Mouse (Mus musculus) intestine, embryonic 15.5 days (tissue): ENCODE results near the gene Irgm2. TPM values are rescaled to one million over a fixed set of nuclear protein-coding genes. Genes with fewer than 3 reads are reported as not detected.
"Not testable (repeated sequence)": the region's sequence is repeated elsewhere in the genome, so short reads cannot be mapped to it uniquely, and the experiment has no call there.

Experiments
- ATAC-seq: fragments of 200-750 bp; cut with Nextera tagmentation; 2 replicates; pipeline ENCODE4 v1.8.0; 2017; ENCODE audit warnings: moderate TSS enrichment, moderate library complexity
- H3K27ac ChIP-seq: fragments of 300-500 bp; sonication (generic); 2 replicates; pipeline ENCODE4 v1.5.1; 2015; ENCODE audit warnings: mild to moderate bottlenecking, inconsistent platforms
- H3K27me3 ChIP-seq: fragments of 300-500 bp; sonication (generic); replicated peaks from 2 replicates; pipeline ENCODE4 v1.6.1; 2015; ENCODE audit warnings: inconsistent platforms
- H3K36me3 ChIP-seq: fragments of 300-500 bp; sonication (generic); 2 replicates; pipeline ENCODE4 v1.6.1; 2015; ENCODE audit warnings: inconsistent platforms
- H3K4me1 ChIP-seq: fragments of 300-500 bp; sonication (generic); replicated peaks from 2 replicates; pipeline ENCODE4 v1.6.1; 2015; ENCODE audit warnings: inconsistent platforms
- H3K4me2 ChIP-seq: fragments of 300-500 bp; sonication (generic); replicated peaks from 2 replicates; pipeline ENCODE4 v1.6.1; 2015; ENCODE audit warnings: mild to moderate bottlenecking, inconsistent platforms
- H3K4me3 ChIP-seq: fragments of 300-500 bp; sonication (generic); replicated peaks from 2 replicates; pipeline ENCODE4 v1.5.1; 2015; ENCODE audit warnings: inconsistent platforms
- H3K9ac ChIP-seq: fragments of 300-500 bp; sonication (generic); 2 replicates; pipeline ENCODE4 v1.6.1; 2015; ENCODE audit warnings: inconsistent platforms
- H3K9me3 ChIP-seq: fragments of 300-500 bp; sonication (generic); 2 replicates; pipeline ENCODE4 v1.6.1; 2016; ENCODE audit warnings: inconsistent platforms
- WGBS: fragments of 180-500 bp; shearing (Covaris S2); methylation state at CpG from one replicate; pipeline ENCODE4 v1.1.7; 2015; 5-methylcytosine and 5-hydroxymethylcytosine counted together
- polyA plus RNA-seq: library from polyadenylated mRNA; unstranded; fragments of >200 nt; fragmentation: Nextera tagmentation; extraction: Ambion mirVana; gene quantifications from 2 replicates; pipeline ENCODE4 v1.2.1, GENCODE M21; 2015

Irgm2 gene
- polyA plus RNA-seq: 3.8 TPM in 2 replicates

DNA sequence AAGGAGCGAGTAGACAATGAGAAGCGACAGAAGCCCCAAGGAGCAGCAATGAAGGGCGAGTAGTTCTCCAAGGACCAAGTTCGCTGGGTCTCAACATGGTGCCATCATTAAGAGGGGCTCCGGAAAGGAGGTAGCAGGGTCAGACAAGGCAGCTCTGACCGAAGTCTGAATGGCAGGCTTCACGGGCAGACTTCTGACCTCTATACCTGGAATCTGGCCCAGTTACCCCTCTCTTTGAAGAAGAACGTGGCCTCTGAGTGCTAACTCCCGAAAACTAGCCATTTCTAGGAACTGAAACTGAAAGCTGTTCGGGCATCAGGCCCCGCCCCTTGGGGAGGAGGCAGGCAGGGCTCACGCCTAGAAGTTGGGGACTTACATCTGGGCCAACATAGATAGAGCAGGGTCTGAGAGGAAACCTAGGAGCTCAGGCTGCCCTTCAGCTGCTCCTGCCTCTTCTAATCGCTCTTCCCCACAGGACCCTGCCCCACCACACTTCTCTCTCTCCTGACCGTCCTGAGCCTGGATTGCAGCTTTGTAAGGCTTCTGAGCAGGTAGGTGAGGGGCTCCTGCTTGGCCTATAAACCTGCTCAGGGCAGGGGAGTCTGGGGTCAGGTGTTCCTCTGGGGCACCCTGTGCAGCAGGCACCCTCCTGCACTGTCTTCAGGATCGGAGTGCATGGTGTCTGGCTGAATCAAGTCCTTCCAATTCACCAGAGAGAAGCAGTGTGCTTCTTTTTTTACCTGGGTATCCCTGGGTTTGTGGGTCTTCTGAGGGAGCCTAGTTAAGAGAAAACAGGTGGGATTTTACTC, at the start of gene Irgm2, which contains the start of gene Igtp:
Gene Irgm2 (plus strand): TSS at position 390 of the 809 bp plus-strand sequence.
Gene Igtp (plus strand): TSS at position 328 of the 809 bp plus-strand sequence.
- peak within 1 kb of the TSS; percentile 73 for H3K27ac ChIP-seq
- 5% methylated on average over 14 of the region's 15 CpGs for WGBS
- not testable (repeated sequence) for H3K27me3 ChIP-seq

DNA sequence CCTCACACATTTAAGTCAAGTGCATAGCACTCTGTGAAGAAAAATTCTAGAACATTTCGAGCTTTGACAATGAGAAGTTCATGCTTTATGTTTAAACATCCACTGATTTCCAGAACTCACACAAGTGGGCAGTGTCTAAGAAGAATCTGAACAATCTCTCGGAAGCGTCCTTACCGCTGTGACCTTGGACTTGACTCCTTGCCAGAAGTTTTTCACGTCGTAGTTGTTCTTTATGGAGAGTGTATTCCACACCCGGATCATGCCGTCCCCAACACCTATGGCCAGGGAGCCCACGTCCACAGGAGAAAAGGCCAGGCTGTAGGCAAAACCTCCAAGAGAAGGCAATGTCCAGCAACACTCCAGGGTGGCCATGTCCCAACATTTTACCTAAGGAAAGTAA, 44.0 kb upstream of the Irgm2 start:
- no peak overlapping the region for H3K4me2 ChIP-seq
- H3K27me3 ChIP-seq: no peaks in the 10 kb centered on the region
- no peaks in the 10 kb centered on the region for H3K4me1 ChIP-seq
- no peak overlapping the region for H3K9ac ChIP-seq
- ATAC-seq: no peak
- H3K9me3 ChIP-seq: no peaks in the 10 kb centered on the region
- peaks cover 34% of the 10 kb centered on the region for H3K36me3 ChIP-seq
- no peak overlapping the region for H3K27ac ChIP-seq
- WGBS: 86% methylated on average over 9 of the region's 9 CpGs
- no peak overlapping the region for H3K4me3 ChIP-seq

More for the DNA sequence above, at the start of gene Irgm2, which contains the start of gene Igtp:
- not testable (repeated sequence) for H3K9me3 ChIP-seq, H3K4me1 ChIP-seq, H3K36me3 ChIP-seq
- peak within 1 kb of the TSS; percentile 64 for H3K9ac ChIP-seq
- peak within 1 kb of the TSS; percentile 79 for H3K4me2 ChIP-seq
- ATAC-seq: peak; percentile 95
- H3K4me3 ChIP-seq: peak within 1 kb of the TSS; percentile 56

DNA sequence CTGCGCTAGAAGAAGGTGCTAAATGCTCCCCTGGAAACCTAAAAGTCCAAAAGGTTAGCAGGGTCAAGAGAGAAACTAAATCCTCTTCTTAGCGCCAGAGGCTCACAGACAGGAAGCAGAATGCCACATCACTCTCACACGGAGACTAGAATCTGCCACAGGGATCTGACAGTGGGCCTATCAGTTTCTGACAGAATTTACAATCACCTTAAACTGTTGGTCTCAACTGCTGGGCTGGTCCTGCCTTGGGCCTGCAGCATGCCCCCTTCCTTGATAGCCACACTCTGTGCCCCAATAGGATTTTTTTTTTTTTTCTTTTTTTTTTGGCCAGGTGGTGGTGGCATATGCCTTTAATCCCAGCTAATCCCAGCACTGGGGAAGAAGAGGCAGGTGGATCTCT, 42.5 kb upstream of the Irgm2 start:
- no peak for ATAC-seq
- no peaks in the 10 kb centered on the region for H3K9me3 ChIP-seq
- H3K4me2 ChIP-seq: no peak overlapping the region
- H3K36me3 ChIP-seq: peaks cover 33% of the 10 kb centered on the region
- H3K27me3 ChIP-seq: no peaks in the 10 kb centered on the region
- no peaks in the 10 kb centered on the region for H3K4me1 ChIP-seq
- no peak overlapping the region for H3K9ac ChIP-seq
- H3K4me3 ChIP-seq: no peak overlapping the region
- 79% methylated on average over 3 of the region's 3 CpGs for WGBS
- no peak overlapping the region for H3K27ac ChIP-seq

DNA sequence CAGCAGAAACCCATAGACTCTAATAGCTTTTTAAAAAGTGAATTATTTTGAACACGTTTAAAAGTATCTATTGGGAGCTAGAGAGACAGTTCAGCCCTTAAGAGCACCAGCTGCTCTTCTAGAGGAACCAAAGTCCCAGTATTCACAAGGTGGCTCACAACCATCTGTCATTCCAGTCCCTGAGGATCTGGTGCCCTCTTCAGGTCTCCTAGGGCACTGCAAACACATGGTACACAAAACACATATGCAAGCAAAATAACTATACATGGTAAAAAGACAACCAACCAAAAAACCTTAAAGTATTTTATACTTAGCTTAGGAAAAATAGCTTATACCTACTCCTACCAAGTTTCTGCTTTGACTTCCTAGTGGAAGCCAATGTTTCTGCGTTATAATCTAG, 34.3 kb upstream of the Irgm2 start:
- no peaks in the 10 kb centered on the region for H3K27me3 ChIP-seq
- peaks cover 26% of the 10 kb centered on the region for H3K36me3 ChIP-seq

DNA sequence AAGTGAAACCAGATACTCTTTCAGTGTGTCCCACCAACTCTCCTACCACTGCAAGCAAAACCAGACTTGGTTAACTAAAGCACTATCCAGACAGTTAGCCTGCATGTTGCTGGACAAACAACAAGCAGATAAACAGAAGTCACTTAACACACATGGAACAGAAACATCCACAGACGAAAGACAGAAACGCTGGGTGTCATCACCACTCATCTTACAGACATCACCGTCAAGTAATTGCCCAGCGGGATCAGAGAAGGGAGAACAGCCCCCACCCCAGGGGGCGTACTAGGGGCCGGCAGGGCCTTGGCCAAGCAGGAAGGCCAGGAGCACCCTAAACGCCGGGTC, 31.6 kb upstream of the Irgm2 start:
- Histone ChIP-seq H3K4me2 (peak overlapping the region; percentile 75), H3K9ac (peak overlapping the region; percentile 65), H3K4me3 (peak overlapping the region; percentile 88), H3K27me3 (no peaks in the 10 kb centered on the region), H3K27ac (peak overlapping the region; percentile 57; the same call in 1 of the 2 replicates), H3K4me1 (peaks cover 5% of the 10 kb centered on the region), H3K9me3 (no peaks in the 10 kb centered on the region), H3K36me3 (peaks cover 22% of the 10 kb centered on the region)
- ATAC-seq: no peak
- 0% methylated on average over 8 of the region's 8 CpGs for WGBS

More for the DNA sequence above, 34.3 kb upstream of the Irgm2 start:
- H3K4me2 ChIP-seq: no peak overlapping the region
- H3K4me1 ChIP-seq: peaks cover 5% of the 10 kb centered on the region; the same call in 1 of the 2 replicates
- ATAC-seq: no peak
- H3K9me3 ChIP-seq: no peaks in the 10 kb centered on the region
- H3K4me3 ChIP-seq: no peak overlapping the region
- H3K27ac ChIP-seq: no peak overlapping the region
- H3K9ac ChIP-seq: no peak overlapping the region
- WGBS: 94% methylated on average over 2 of the region's 2 CpGs

DNA sequence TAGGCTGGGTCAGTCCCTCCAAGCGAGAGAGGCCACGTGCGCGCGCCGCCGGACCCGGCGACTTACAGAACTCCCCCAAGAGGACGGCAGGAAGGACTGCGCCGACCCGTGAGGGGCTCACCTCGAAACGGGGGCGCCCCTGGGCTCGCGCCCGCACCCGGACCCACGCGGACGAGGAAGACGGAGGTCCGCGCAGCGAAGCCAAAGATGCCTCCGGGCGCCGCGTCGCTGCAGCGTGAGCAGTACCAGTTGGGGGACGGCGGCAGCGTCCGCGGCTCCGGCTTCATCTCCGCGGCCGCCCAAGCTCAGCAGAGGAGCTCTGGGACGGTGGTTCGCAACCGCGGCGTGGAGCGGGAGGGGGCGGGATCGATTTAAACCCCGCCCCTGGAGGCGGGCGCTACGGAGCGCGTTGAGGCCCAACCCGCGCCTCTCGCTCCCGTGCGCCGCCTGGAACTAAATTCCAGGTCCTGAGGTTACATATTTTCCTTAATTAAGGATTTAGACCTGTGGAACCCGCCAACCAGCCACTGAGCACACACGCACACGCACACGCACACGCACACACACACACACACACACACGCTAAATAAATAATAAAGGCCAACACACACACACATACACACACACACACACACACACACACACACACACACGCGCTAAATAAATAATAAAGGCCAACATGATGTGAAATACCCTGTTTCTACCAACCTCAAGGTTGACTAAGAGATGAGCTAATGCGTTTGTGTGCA, 31.1 kb upstream of the Irgm2 start, which contains the start of gene Gemin5:
Gene Gemin5 (minus strand): TSS at position 373 of the 749 bp plus-strand sequence.
- Histone ChIP-seq H3K36me3 (peaks cover 17% of the 10 kb centered on the region), H3K27me3 (no peaks in the 10 kb centered on the region), H3K4me3 (peak within 1 kb of the TSS; percentile 88), H3K9me3 (no peaks in the 10 kb centered on the region), H3K4me2 (peak within 1 kb of the TSS; percentile 75), H3K4me1 (peaks cover 5% of the 10 kb centered on the region), H3K9ac (peak within 1 kb of the TSS; percentile 65), H3K27ac (peak within 1 kb of the TSS; percentile 57; the same call in 1 of the 2 replicates)
- WGBS: under 1% methylated on average over 71 of the region's 71 CpGs
- peak; percentile 86 for ATAC-seq

DNA sequence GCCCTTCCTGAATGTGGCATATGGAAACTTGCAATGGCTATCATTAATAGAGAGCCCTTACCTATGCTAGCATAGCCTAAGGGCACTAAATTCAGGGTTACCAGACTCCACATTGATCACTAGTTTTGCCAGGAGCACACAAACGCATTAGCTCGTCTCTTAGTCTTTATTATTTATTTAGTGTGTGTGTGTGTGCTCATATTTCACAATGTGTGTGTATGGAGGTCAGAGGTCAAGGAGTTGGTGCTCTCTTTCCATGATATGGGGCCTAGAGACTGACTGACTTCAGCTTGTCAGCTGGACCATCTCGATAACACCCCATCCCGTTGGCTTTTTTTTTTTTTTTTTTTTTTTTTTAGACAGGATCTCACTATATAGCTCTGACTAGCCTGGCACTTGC, 29.8 kb upstream of the Irgm2 start:
- Histone ChIP-seq H3K27me3 (no peaks in the 10 kb centered on the region), H3K36me3 (peaks cover 15% of the 10 kb centered on the region), H3K4me3 (no peak overlapping the region), H3K27ac (no peak overlapping the region), H3K9ac (no peak overlapping the region), H3K4me2 (no peak overlapping the region), H3K4me1 (peaks cover 5% of the 10 kb centered on the region), H3K9me3 (no peaks in the 10 kb centered on the region)
- ATAC-seq: no peak
- WGBS: 58% methylated on average over 4 of the region's 4 CpGs

DNA sequence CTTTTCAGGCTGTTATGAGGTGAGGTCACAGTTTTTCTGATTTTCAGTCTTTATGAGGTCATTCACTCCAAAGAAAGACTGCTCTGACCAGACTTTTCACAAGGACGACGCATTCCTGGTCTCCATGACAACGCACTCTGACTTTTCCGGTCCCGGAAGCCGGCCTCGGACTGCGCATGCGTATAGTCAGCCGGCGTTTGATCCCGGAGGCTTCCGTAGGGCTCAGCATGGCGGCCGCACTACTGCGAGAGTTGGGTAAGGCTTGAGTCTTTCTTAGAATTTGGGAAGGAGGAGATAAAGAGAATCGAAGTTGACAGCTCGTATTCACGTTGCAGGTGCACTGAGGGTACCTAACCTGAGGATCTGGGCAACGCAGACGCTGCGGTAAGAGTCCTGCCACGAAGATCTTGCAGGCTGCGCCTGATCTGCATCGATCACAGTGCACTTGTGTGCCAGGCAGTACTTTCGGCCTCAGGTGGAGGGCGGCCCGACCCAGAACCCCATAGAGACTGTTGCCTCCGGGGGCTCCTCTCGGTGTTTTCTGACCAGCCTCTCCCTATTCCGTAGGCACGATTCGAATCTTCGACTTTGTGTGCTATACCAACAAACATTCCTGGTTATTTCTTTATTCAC, 27.8 kb upstream of the Irgm2 start, which contains the start of gene Mrpl22:
Gene Mrpl22 (plus strand): TSS at position 203 of the 633 bp plus-strand sequence.
- WGBS: under 1% methylated on average over 34 of the region's 34 CpGs
- peak within 1 kb of the TSS; percentile 69 for H3K4me2 ChIP-seq
- peak within 1 kb of the TSS; percentile 38; the same call in 1 of the 2 replicates for H3K27ac ChIP-seq
- H3K36me3 ChIP-seq: peaks cover 14% of the 10 kb centered on the region
- peak; percentile 80 for ATAC-seq
- H3K27me3 ChIP-seq: no peaks in the 10 kb centered on the region
- H3K4me1 ChIP-seq: peaks cover 5% of the 10 kb centered on the region
- peak within 1 kb of the TSS; percentile 66 for H3K4me3 ChIP-seq
- H3K9ac ChIP-seq: peak within 1 kb of the TSS; percentile 69
- no peaks in the 10 kb centered on the region for H3K9me3 ChIP-seq

DNA sequence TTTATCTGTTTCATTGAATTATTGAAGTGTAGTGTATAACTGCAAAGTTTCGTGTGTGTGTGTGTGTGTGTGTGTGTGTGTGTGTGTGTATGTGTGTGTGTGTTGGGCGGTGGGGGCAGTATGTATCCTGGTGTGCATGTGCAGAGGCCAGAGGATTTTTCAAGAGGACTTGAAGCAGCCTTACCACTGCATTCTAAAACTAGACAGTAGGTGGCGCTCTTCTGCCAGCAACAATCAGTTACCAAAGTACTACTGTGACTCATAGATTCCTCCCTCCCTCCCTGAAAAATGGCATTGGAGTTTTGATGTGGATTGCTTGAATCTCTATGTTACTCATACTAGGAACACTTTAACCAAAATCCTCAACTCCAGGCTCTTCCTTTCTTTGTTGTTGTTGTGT, 19.9 kb upstream of the Irgm2 start:
- Histone ChIP-seq H3K27ac (no peak overlapping the region), H3K9ac (no peak overlapping the region), H3K36me3 (peaks cover 25% of the 10 kb centered on the region), H3K4me3 (no peak overlapping the region), H3K27me3 (no peaks in the 10 kb centered on the region), H3K9me3 (no peaks in the 10 kb centered on the region), H3K4me1 (no peaks in the 10 kb centered on the region), H3K4me2 (no peak overlapping the region)
- 23% methylated on average over 3 of the region's 3 CpGs for WGBS
- peak; percentile 58; the same call in 1 of the 2 replicates for ATAC-seq

DNA sequence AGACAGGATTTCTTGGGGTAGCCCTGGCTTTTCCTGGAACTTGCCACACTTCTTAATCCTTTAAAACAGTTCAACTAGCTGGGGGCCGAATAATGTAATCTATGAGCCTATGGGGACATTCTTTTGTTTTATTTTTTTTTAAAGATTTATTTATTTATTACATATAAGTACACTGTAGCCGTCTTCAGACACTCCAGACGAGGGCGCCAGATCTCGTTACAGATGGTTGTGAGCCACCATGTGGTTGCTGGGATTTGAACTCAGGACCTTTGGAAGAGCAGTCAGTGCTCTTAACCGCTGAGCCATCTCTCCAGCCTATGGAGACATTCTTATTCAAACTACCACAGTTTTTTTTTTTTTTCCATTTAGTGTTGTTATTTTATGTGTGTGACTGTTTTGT, 19.4 kb upstream of the Irgm2 start:
- not testable (repeated sequence) for H3K9ac ChIP-seq, H3K27ac ChIP-seq, H3K4me2 ChIP-seq, H3K27me3 ChIP-seq, H3K4me1 ChIP-seq, H3K4me3 ChIP-seq, H3K9me3 ChIP-seq
- 89% methylated on average over 6 of the region's 6 CpGs for WGBS
- peaks cover 25% of the 10 kb centered on the region for H3K36me3 ChIP-seq
- 0 out of 2 replicates have a peak, but pooled peaks have one; percentile 15 for ATAC-seq

DNA sequence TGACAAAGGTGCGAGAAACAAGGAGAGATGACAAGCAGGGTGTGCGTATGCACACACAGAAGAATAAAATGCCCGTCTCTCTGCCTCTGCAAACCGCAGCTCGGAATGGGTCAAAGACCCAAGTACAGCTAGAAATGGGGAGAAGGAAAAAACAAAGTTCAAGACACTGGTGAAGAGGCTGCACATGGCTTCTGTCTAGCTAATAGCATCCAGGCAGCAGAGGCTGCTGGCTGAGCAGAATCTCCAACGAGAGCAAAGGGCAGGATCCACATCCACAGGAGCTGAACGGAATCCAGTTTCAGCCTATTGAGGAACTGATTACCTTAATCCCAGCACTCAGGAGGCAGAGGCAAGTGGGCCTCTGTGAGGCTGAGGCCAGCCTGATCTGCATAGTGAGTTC, 18.7 kb upstream of the Irgm2 start:
- Histone ChIP-seq H3K4me1 (no peaks in the 10 kb centered on the region), H3K9ac (no peak overlapping the region), H3K27ac (no peak overlapping the region), H3K36me3 (peaks cover 17% of the 10 kb centered on the region), H3K9me3 (no peaks in the 10 kb centered on the region), H3K27me3 (no peaks in the 10 kb centered on the region), H3K4me2 (no peak overlapping the region), H3K4me3 (no peak overlapping the region)
- ATAC-seq: no peak
- 76% methylated on average over 7 of the region's 7 CpGs for WGBS

DNA sequence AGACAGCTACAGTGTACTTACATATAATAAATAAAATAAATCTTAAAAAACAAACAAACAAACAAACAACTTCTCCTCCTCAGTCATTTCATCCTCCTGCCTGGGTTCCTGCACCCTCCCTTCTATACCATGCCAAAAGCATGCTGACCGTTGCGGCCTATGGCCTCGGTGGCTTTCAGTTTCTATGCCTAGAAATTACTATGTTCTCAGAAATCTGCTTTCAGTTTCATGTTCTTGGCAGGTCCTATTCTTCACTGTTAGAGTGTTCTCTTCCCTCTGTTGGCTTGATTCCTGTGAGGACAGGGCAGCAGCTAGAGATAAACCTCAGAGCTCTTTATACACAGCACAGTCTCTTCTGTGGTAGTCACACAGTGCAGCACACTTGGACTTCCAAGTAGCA, 15.8 kb upstream of the Irgm2 start:
- WGBS: 72% methylated on average over 3 of the region's 3 CpGs
- no peaks in the 10 kb centered on the region for H3K4me1 ChIP-seq
- peaks cover 5% of the 10 kb centered on the region; the same call in 1 of the 2 replicates for H3K36me3 ChIP-seq
- no peak overlapping the region for H3K4me3 ChIP-seq
- no peaks in the 10 kb centered on the region for H3K9me3 ChIP-seq
- H3K9ac ChIP-seq: no peak overlapping the region
- ATAC-seq: no peak
- H3K27me3 ChIP-seq: no peaks in the 10 kb centered on the region
- H3K27ac ChIP-seq: no peak overlapping the region
- no peak overlapping the region for H3K4me2 ChIP-seq
